ENCODE assay signal across 8 mouse cellular contexts in genomic region chr5:32611341-32611961, GRCm38 (mm10). TPM values are rescaled to one million over a fixed set of nuclear protein-coding genes. Genes with fewer than 3 reads are reported as not detected.
A peak's percentile ranks its signal among the peaks of the same experiment; 100 is the strongest.
DNase-seq lines count a peak whose midpoint lies in the region; ATAC-seq and TF ChIP-seq lines count a peak whose summit lies in the region.

No protein-coding gene starts in this region.

- peak overlapping the region; percentile 27; the same call in 1 of the 2 replicates for H3K27ac ChIP-seq in bone marrow, adult 2 months (ENCODE audit: control insufficient read depth, insufficient read depth, low read depth, low read length, poor library complexity)
- H3K27ac ChIP-seq in forebrain, embryonic 13.5 days: peak overlapping the region; percentile 90
- H3K27ac ChIP-seq in lung, embryonic 14.5 days (ENCODE audit: low read depth): peak overlapping the region; percentile 94

- H3K4me2 ChIP-seq in forebrain, embryonic 13.5 days: peak overlapping the region; percentile 86
- H3K4me2 ChIP-seq in lung, embryonic 14.5 days: peak overlapping the region; percentile 58

- peak; percentile 60 for ATAC-seq in forebrain, embryonic 13.5 days
- peak; percentile 7 for ATAC-seq in inflammation-experienced regulatory T-cells, adult 6 months
- peak; percentile 77 for ATAC-seq in lung, embryonic 14.5 days (ENCODE audit: insufficient read depth)
- peak; percentile 20; the same call in 1 of the 2 replicates for ATAC-seq in neutrophil, adult 5-6 weeks (ENCODE audit: extremely low read depth, insufficient number of reproducible peaks, low FRiP score, poor library complexity, severe bottlenecking)

- H3K9me3 ChIP-seq in forebrain, embryonic 13.5 days (replicated peaks): no peaks in the 10 kb centered on the region
- no peaks in the 10 kb centered on the region for H3K9me3 ChIP-seq in lung, embryonic 14.5 days (ENCODE audit: low read depth, low read length)

- no peaks in the 10 kb centered on the region; the same call in 1 of the 2 replicates for H3K4me1 ChIP-seq in bone marrow, adult 2 months (ENCODE audit: control insufficient read depth, insufficient read depth, low read length)
- peaks cover 30% of the 10 kb centered on the region for H3K4me1 ChIP-seq in forebrain, embryonic 13.5 days
- H3K4me1 ChIP-seq in lung, embryonic 14.5 days (ENCODE audit: insufficient read depth): 0 out of 2 replicates have a peak, but pooled peaks cover 3% of the 10 kb centered on the region

- no peaks in the 10 kb centered on the region for H3K27me3 ChIP-seq in forebrain, embryonic 13.5 days
- no peaks in the 10 kb centered on the region for H3K27me3 ChIP-seq in lung, embryonic 14.5 days (ENCODE audit: insufficient read depth, low read length)

- H3K4me3 ChIP-seq in bone marrow, adult 2 months (replicated peaks; ENCODE audit: control insufficient read depth, low read depth, low read length): peak overlapping the region; percentile 55
- peak overlapping the region; percentile 91 for H3K4me3 ChIP-seq in forebrain, embryonic 13.5 days
- H3K4me3 ChIP-seq in lung, embryonic 14.5 days (ENCODE audit: low read depth, low read length): peak overlapping the region; percentile 90

- DNase-seq in layer of hippocampus, adult 8-10 months (ENCODE audit: low spot score in 2 of 2): peak; percentile 6 to 9
- no peak for DNase-seq in layer of hippocampus, postnatal 14 days (ENCODE audit: low spot score in 2 of 2)
- DNase-seq in lung, embryonic 14.5 days: peak; percentile 67
- DNase-seq in cerebellum, postnatal 36 days: no peak

- TF ChIP-seq CTCF in bone marrow, adult 2 months (IDR thresholded peaks at IDR 0.05; ENCODE audit: control insufficient read depth, insufficient read depth, low read length): no peak
- TF ChIP-seq CTCF in lung, embryonic 14.5 days (IDR thresholded peaks at IDR 0.05; ENCODE audit: low read depth): no peak

- H3K36me3 ChIP-seq in forebrain, embryonic 13.5 days (ENCODE audit: poor library complexity, severe bottlenecking): no peaks in the 10 kb centered on the region
- H3K36me3 ChIP-seq in lung, embryonic 14.5 days (ENCODE audit: insufficient read depth): no peaks in the 10 kb centered on the region

- H3K9ac ChIP-seq in forebrain, embryonic 13.5 days: peak overlapping the region; percentile 89
- peak overlapping the region; percentile 93 for H3K9ac ChIP-seq in lung, embryonic 14.5 days

- 1% methylated on average over 53 of the region's 54 CpGs for WGBS in bone marrow, adult 2 months
- under 1% methylated on average over 53 of the region's 54 CpGs for WGBS in forebrain, embryonic 13.5 days
- WGBS in lung, embryonic 14.5 days: under 1% methylated on average over 49 of the region's 54 CpGs

- no peak for TF ChIP-seq POLR2A in bone marrow, adult 2 months (IDR thresholded peaks at IDR 0.05; ENCODE audit: borderline replicate concordance, control insufficient read depth, low read depth, low read length)

RNA-seq across cellular contexts. Expression of gene Yes1, which starts 0.5 kb away (rescaled TPM):
- 10 to 100 TPM; 12.8 to 15.5 (median 14.2) TPM for total RNA-seq in layer of hippocampus, adult 8-10 months (2022)
- total RNA-seq in layer of hippocampus, postnatal 14 days (2021): 10 to 100 TPM; 15.9 to 17.4 TPM
- polyA plus RNA-seq in bone marrow, adult 2 months (2011; ENCODE audit: insufficient read depth, insufficient read length, low replicate concordance, missing spikeins): 2.7 and 4.8 TPM in 2 replicates
- polyA plus RNA-seq in forebrain, embryonic 13.5 days (2015; fragmentation: Nextera tagmentation; extraction: Ambion mirVana): 23.0 and 24.8 TPM in 2 replicates
- polyA plus RNA-seq in inflammation-experienced regulatory T-cells, adult 6 months (2017; shearing (Covaris generic)): under 1 TPM; 0.09 to 0.60 (median 0.30) TPM
- polyA plus RNA-seq in lung, embryonic 14.5 days (2014; fragmentation: Nextera tagmentation; extraction: Ambion mirVana): 47.1 and 49.7 TPM in 2 replicates
- total RNA-seq in neutrophil, adult 5-6 weeks (2017): 3.1 and 3.6 TPM in 2 replicates

Comparison
In these comparisons a context has a peak if more than half of its experiments do, and no peak if none do; other contexts are left out.
1. DNase-seq: peak in layer of hippocampus, adult 8-10 months (2 of 2) and lung, embryonic 14.5 days (single experiment); none in layer of hippocampus, postnatal 14 days (0 of 2) and cerebellum, postnatal 36 days (0 of 2).
2. H3K27ac ChIP-seq: peak in every context shown above with its lines; median percentile 94 in lung, embryonic 14.5 days; 90 in forebrain, embryonic 13.5 days; 27 in bone marrow, adult 2 months.
3. ATAC-seq: peak in every context shown above with its lines; median percentile 77 in lung, embryonic 14.5 days; 60 in forebrain, embryonic 13.5 days; 20 in neutrophil, adult 5-6 weeks; 7 in inflammation-experienced regulatory T-cells, adult 6 months.
4. Peak in every context shown above with its lines, with median percentiles within 50 percentile points of each other: H3K4me3 ChIP-seq.